Mouse (Mus musculus) splenic B cell, adult 2 months (primary cell): Measurements from ENCODE around the gene St6galnac4.
A peak's percentile ranks its signal among the peaks of the same experiment; 100 is the strongest.

Source experiments
- DNase-seq: peaks from one replicate; pipeline ENCODE4 v3.0.0-alpha.2; 2011; ENCODE audit warnings: low read depth, low spot score
- H3K27me3 ChIP-seq: 2 replicates; pipeline ENCODE4 v1.6.1; 2012; ENCODE audit warnings: mild to moderate bottlenecking, low read length, moderate library complexity, mixed read lengths; ENCODE audit not compliant: control insufficient read depth, poor library complexity, insufficient read depth, severe bottlenecking
- H3K36me3 ChIP-seq: 2 replicates; pipeline ENCODE4 v1.6.1; 2012; ENCODE audit warnings: mild to moderate bottlenecking, low read length, moderate library complexity, mixed read lengths; ENCODE audit not compliant: control insufficient read depth, poor library complexity, insufficient read depth, severe bottlenecking

Gene St6galnac4

DNA sequence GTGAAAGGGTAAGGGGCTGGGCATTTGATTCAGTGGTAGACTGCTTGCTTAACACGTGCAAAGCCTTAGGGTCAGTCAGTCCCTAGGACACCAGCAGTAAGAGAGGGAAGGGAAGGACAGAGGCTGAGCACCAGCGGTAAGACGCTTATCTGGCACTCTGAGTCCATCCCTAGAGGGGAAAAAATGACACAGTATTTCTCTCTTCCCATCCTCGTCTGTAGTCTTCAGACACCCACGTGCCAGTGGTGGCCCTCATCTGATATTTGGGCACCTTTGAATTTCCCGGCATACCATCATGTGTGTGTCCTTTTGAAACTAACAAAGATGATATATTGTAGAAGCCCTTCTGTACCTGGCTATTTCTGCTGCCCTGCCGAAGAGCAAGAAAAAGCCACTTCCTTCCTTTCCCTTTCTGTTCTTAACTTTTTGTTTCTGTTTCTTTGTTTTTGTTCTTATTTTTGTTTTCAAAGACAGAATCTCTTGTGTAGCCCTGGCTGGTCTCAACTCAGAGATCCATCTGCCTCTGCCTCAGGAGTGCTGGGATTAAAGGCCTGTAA, 33.2 kb upstream of the St6galnac4 start:
- Histone ChIP-seq H3K36me3 (0 out of 2 replicates have a peak, but pooled peaks cover 1% of the 10 kb centered on the region), H3K27me3 (no peaks in the 10 kb centered on the region)
- peak; percentile 50 for DNase-seq

DNA sequence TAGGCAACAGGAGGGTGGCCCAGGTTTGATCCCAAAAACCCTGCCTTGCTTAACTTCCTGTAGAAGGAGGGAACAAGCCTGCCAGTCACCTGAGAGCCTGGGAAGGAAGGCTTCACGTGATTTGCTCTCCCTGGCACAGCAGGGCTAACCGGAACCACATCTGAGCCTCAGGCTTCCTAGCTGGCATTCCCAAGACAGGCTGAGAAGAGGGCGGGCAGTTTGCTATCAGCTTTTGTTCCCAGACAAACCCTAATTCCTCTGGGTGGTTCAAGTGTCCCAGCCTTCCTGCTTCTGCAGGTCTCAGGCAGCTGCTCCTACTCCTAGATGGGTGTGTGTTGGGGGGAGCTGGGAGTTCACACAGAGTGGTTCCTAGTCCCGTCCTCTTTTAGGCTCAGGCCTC, 31.4 kb upstream of the St6galnac4 start:
- no peak for DNase-seq
- H3K27me3 ChIP-seq: no peaks in the 10 kb centered on the region
- H3K36me3 ChIP-seq: peaks cover 1% of the 10 kb centered on the region; the same call in 1 of the 2 replicates

DNA sequence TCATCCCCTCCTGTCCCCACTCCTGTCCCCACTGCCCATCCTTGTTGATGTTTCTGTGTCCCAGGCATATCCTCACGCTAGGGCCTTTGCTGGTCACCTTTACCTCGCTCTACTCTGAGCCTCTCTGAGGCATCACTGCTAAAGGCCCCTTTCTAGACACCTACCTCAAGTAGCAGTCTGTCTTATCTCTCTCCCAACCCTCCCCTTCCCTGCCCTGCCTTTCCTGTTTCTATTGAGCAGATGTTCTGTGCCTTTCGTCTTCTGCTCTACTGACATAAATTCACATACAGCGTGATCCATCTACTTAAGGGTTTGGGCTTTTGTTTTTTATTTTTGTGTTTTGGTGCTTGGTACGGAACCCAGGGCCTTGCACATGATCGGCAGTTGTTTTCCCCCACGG, 30.9 kb upstream of the St6galnac4 start:
- DNase-seq: no peak
- peaks cover 1% of the 10 kb centered on the region; the same call in 1 of the 2 replicates for H3K36me3 ChIP-seq
- H3K27me3 ChIP-seq: no peaks in the 10 kb centered on the region

DNA sequence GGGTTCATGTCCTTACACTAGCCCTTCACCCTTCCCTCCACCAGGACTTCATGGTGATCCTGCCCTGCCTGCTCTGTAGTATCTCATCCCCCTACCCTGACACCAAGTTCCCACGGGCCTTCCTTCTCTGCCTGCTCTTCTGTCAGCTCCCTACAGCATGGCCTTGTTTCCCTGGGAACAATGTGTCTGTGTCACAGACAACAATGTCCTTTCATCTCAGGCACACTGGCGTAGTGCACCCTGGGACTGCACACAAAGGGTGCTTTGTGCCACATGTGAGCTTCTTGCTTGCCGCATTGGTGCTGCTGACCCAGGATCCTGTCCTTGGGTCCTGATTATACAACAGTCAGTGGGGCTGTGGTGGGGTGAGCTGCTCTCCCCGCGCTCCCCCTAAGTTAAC, 27.3 kb upstream of the St6galnac4 start:
- H3K36me3 ChIP-seq: peaks cover 3% of the 10 kb centered on the region
- no peaks in the 10 kb centered on the region for H3K27me3 ChIP-seq
- DNase-seq: no peak

DNA sequence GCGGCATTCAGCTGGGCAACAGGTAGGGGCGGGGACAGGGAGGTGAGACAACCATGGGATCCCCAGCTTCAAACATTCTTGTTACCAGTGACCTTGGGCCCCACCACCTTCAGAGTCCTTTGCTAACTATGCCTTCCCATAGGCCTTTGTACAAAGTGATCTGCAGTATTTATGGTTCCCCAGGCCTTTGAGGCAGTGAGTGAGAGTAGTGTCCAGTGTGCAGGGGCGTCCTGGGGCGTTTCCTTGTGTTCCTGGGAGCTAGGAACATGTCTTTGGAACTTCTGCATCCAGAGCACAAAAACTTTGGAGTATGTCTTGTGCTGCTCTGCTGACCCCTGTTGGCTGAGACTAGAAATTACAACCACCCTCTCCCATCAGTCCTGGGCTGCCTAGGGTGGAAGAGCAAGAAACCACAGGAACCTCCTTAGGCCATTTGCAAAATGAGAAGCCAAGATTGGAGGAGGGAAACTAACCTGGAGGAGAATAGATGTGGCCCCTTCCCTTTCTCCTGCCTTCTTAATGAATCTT, 20.3 kb upstream of the St6galnac4 start:
- Histone ChIP-seq H3K36me3 (peaks cover 12% of the 10 kb centered on the region), H3K27me3 (no peaks in the 10 kb centered on the region)
- peak; percentile 82 for DNase-seq

DNA sequence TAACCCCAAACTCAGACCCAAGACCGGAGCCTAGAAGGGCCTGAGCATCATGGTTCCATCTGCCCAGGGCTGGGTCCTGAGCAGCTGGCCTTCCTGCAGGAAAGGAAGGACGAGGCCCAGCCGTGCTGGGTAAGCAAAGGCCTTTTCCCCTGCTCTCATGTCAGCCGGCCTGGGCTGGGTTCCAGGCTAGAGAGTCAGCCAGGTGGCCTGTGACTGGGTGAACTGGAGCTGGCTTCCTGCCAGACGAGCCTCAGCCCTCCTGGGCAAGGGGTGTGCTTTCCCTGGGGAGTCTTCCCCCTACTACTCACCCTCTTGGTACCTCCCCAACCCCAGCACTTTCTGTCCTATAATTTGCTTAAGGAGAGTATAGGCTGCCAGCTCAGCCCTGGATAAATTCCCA, 18.7 kb upstream of the St6galnac4 start:
- Histone ChIP-seq H3K27me3 (no peaks in the 10 kb centered on the region), H3K36me3 (peaks cover 12% of the 10 kb centered on the region)
- no peak for DNase-seq

DNA sequence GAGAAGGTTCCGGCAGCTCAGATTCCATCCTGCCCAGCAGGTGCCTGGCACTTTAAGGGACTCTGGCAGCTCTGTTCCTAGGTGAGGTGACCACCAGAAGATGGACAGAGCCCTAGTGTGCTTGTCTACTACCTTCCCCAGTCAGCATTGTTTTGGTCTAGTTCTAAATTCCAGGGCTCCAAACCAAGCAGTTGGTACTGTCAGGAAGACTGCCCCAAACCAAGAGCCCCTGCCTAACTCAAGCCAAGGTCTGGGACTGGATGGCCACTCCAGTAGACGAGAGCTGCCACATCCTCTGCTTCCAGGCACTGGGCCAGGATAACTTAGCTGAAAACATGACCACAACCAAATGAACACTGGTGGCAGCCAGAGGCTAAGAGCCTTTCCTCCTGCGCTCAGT, 18.0 kb upstream of the St6galnac4 start:
- Histone ChIP-seq H3K36me3 (peaks cover 12% of the 10 kb centered on the region), H3K27me3 (no peaks in the 10 kb centered on the region)
- no peak for DNase-seq

DNA sequence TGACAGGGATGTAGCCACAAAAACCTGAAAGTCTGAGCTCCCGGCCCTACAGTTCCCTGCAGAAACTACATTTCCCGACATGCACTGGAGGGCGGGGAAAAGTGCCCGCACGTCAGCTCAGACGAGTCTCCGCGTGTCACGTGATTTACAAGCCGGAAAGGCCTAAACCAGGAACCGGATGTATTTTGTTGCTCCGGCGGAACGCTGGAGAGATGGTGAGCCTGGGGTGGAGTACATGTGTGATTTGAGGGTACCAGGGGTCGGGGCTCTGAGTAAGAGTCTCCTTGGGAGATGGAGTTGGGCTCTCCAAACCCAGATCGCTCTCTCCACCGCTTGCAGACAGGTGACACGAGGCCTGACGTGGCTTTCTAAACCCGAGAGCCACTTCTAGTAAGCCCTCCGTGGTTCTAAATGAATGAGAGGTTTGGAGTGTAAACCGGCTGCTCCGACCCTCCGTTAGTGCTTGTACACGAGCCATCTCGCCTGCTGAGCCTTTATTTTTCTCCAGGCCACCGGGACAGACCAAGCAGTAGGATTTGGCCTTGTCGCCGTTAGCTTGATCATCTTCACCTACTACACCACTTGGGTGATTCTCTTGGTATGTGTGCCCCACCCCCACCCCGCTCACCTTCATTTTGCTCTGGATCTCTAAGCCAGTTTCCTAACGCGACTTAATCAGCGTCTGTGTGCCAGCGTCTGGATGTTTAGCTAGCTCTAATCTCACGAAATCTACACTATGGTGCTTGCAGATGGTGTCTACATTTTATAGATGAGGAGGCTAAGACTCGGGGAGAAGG, 16.0 kb upstream of the St6galnac4 start, which contains the start of gene Dpm2:
TSS of gene Dpm2 (plus strand) at position 161 of the 797 bp plus-strand sequence.
- no peaks in the 10 kb centered on the region for H3K27me3 ChIP-seq
- H3K36me3 ChIP-seq: peaks cover 7% of the 10 kb centered on the region
- peak; percentile 94 for DNase-seq

DNA sequence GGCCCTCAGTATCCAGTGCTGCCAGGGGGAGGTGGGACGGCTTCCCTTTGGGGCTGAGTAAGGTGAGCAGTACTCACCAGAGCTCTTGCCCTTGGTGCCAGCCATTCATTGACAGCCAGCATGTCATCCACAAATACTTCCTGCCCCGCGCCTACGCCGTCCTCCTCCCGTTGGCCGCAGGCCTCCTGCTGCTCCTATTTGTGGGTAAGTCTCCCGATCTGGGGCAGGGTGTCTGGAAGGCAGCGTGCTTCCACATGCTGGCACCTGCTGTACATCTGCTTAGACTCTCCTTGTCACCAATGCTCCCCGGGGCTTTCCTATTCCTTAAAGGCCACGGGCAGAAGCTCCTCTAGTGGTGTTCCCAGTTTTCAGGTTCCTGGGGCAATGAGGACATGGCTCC, 14.7 kb upstream of the St6galnac4 start:
- Histone ChIP-seq H3K36me3 (peaks cover 3% of the 10 kb centered on the region), H3K27me3 (no peaks in the 10 kb centered on the region)
- DNase-seq: no peak

DNA sequence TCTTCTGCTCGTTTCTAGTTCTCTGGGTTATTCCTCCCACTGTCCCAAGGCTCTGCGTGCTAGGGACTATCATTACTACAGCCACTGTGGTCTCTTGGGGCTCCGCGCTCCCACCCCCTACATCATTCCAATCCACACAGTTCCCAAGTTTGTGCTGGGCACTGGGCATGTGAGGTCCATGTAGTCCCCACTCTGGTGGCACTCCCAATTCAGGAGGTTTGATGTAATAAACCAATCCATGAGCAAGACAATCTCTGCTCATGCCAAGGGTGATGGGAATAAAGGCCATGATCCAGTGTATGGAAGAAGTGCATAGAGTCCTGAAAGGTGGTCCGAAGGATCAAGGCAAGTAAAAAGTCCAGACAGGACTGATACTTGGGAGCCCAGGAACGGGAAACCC, 12.4 kb upstream of the St6galnac4 start, which contains the start of gene Pip5kl1:
TSS of gene Pip5kl1 (plus strand) at position 301 of the 400 bp plus-strand sequence.
- Histone ChIP-seq H3K27me3 (no peaks in the 10 kb centered on the region), H3K36me3 (no peaks in the 10 kb centered on the region; the same call in 1 of the 2 replicates)
- DNase-seq: no peak

DNA sequence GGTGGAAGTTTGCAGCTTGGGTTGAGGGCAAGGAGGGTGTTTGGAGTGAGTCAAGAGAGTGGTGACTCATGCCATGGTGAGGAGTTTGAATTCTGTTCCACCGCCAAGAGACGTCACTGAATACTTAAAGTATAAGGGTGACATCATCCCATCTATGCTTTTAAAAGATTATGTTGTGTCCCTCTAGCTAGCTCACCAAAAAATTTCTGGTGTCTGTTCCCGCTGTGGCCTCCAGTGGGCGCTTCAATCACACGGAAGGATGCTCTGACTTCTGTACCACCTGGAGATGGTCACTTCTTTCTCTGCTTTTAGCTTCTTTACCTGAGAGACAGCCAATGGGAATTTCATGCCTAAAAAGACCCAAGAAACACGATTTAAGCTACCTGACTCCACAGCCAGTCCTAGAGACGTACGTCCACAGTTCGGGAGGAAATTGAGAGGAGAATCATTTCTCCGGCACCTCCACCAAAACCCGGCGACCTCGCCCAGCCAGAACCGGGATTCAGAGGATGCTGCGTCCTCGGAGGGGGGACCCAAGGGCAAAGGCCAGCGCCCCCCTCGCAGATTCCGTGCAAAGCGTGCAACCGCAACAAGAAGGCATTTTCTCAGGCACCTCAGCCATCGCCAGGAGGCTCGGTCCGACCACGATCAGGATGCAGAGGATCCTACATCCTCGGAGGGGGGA, 11.9 kb upstream of the St6galnac4 start:
- Histone ChIP-seq H3K36me3 (no peaks in the 10 kb centered on the region; the same call in 1 of the 2 replicates), H3K27me3 (no peaks in the 10 kb centered on the region)
- peak; percentile 76 for DNase-seq

DNA sequence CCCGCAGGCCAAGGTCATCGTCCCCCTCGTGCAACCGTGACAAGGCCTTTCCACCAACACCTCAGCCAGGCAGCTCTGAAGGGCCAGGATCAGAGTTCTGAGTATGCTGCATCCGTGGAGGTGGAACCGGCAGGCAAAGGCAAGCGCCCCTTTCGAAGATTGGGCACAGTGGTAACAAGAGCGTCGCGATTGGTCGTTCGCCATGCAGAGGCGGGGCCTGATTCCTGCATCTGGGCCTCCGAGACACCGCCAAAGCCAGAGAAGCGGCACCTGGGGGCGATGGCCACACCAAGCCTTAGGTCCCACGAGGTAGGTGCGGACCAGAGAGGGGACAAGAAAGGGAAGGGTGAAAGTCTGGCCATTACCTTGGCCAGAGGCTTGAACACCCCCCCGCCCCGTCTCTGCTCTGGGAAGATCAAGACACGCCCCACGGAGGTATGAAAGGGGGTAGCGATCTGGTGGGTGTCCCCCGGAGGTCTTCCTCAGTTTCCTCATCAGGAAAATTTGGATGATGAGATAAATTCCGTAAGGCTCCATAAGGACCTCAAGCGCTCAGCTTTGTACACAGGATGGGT, 11.2 kb upstream of the St6galnac4 start, which contains the start of gene 9430097D07Rik:
TSS of gene 9430097D07Rik (minus strand) at position 99 of the 575 bp plus-strand sequence.
- DNase-seq: peak; percentile 53
- no peaks in the 10 kb centered on the region; the same call in 1 of the 2 replicates for H3K36me3 ChIP-seq
- H3K27me3 ChIP-seq: no peaks in the 10 kb centered on the region

DNA sequence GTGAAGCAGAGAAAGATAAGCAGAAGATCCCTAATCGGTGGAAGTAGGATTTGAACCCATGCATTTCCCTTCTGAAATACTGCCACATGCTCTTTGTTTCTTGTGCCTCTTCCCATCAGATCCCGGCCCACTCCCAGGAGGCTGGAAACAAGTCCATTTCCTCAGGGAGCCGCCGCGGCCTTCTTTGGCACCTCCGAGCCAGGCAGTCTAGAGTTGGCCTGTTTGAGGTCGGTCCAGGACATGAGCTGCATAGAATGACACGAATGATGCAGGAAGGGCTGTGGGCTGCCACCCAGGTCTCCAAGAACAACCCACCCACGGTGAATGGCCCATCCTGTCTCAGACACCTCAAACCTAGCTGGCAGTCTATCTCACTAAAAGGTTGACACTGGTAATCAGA, 10.4 kb upstream of the St6galnac4 start:
- no peaks in the 10 kb centered on the region; the same call in 1 of the 2 replicates for H3K36me3 ChIP-seq
- no peak for DNase-seq
- H3K27me3 ChIP-seq: no peaks in the 10 kb centered on the region
